Mouse (Mus musculus): ENCODE measurements around the gene Npcd. TPM values are rescaled to one million over a fixed set of nuclear protein-coding genes. Genes with fewer than 3 reads are reported as not detected.

Gene Npcd
- polyA plus RNA-seq, 1 experiment: 0.55 TPM

GRCm38 (mm10) chr15:79766168-79766567 is 67.9 kb downstream of the Npcd start:
- no peak for DNase-seq
- no peak overlapping the region for H3K4me3 ChIP-seq (ENCODE audit: control insufficient read depth, insufficient read depth, low read length)
- no peaks in the 10 kb centered on the region for H3K36me3 ChIP-seq (ENCODE audit: control insufficient read depth, insufficient read depth, low read length)
- no peak overlapping the region for H3K27ac ChIP-seq (ENCODE audit: control insufficient read depth, insufficient read depth, low read length)
- no peaks in the 10 kb centered on the region for H3K4me1 ChIP-seq (replicated peaks; ENCODE audit: control insufficient read depth, insufficient read depth, low read length)
- WGBS: 93% methylated on average over 10 of the region's 10 CpGs
- no peaks in the 10 kb centered on the region for H3K27me3 ChIP-seq (ENCODE audit: control insufficient read depth, insufficient read depth, low read length)
- TF ChIP-seq POLR2A (IDR thresholded peaks at IDR 0.05; ENCODE audit: control insufficient read depth, extremely low read depth, insufficient read depth, low read length, poor library complexity): no peak
- TF ChIP-seq CTCF (IDR thresholded peaks at IDR 0.05; ENCODE audit: borderline replicate concordance, control insufficient read depth, extremely low read depth, insufficient read depth, low read length, poor library complexity): no peak

GRCm38 (mm10) chr15:79765361-79765760 is 68.7 kb downstream of the Npcd start:
- H3K36me3 ChIP-seq (ENCODE audit: control insufficient read depth, insufficient read depth, low read length): no peaks in the 10 kb centered on the region
- H3K27ac ChIP-seq (ENCODE audit: control insufficient read depth, insufficient read depth, low read length): no peak overlapping the region
- no peak overlapping the region for H3K4me3 ChIP-seq (ENCODE audit: control insufficient read depth, insufficient read depth, low read length)
- no peaks in the 10 kb centered on the region for H3K27me3 ChIP-seq (ENCODE audit: control insufficient read depth, insufficient read depth, low read length)
- H3K4me1 ChIP-seq (replicated peaks; ENCODE audit: control insufficient read depth, insufficient read depth, low read length): no peaks in the 10 kb centered on the region
- 98% methylated on average over 2 of the region's 2 CpGs for WGBS
- DNase-seq: no peak
- TF ChIP-seq CTCF (IDR thresholded peaks at IDR 0.05; ENCODE audit: borderline replicate concordance, control insufficient read depth, extremely low read depth, insufficient read depth, low read length, poor library complexity): no peak
- no peak for TF ChIP-seq POLR2A (IDR thresholded peaks at IDR 0.05; ENCODE audit: control insufficient read depth, extremely low read depth, insufficient read depth, low read length, poor library complexity)

- Histone ChIP-seq H3K27me3 (ENCODE audit: control insufficient read depth, insufficient read depth, low read length) (no peaks in the 10 kb centered on the region), H3K4me3 (ENCODE audit: control insufficient read depth, insufficient read depth, low read length) (no peak overlapping the region), H3K27ac (ENCODE audit: control insufficient read depth, insufficient read depth, low read length) (no peak overlapping the region), H3K4me1 (replicated peaks; ENCODE audit: control insufficient read depth, insufficient read depth, low read length) (no peaks in the 10 kb centered on the region), H3K36me3 (ENCODE audit: control insufficient read depth, insufficient read depth, low read length) (no peaks in the 10 kb centered on the region)
- WGBS: 92% methylated on average over 11 of the region's 11 CpGs
- DNase-seq: no peak
- TF ChIP-seq POLR2A (IDR thresholded peaks at IDR 0.05; ENCODE audit: control insufficient read depth, extremely low read depth, insufficient read depth, low read length, poor library complexity) (no peak), CTCF (IDR thresholded peaks at IDR 0.05; ENCODE audit: borderline replicate concordance, control insufficient read depth, extremely low read depth, insufficient read depth, low read length, poor library complexity) (no peak)
These were observed 69.3 kb downstream of the Npcd start for GRCm38 (mm10) chr15:79764539-79765267.

- Histone ChIP-seq H3K27ac (ENCODE audit: control insufficient read depth, insufficient read depth, low read length) (no peak overlapping the region), H3K36me3 (ENCODE audit: control insufficient read depth, insufficient read depth, low read length) (no peaks in the 10 kb centered on the region), H3K27me3 (ENCODE audit: control insufficient read depth, insufficient read depth, low read length) (no peaks in the 10 kb centered on the region), H3K4me3 (ENCODE audit: control insufficient read depth, insufficient read depth, low read length) (no peak overlapping the region), H3K4me1 (replicated peaks; ENCODE audit: control insufficient read depth, insufficient read depth, low read length) (no peaks in the 10 kb centered on the region)
- WGBS: 97% methylated on average over 7 of the region's 7 CpGs
- DNase-seq: no peak
- TF ChIP-seq CTCF (IDR thresholded peaks at IDR 0.05; ENCODE audit: borderline replicate concordance, control insufficient read depth, extremely low read depth, insufficient read depth, low read length, poor library complexity) (no peak), POLR2A (IDR thresholded peaks at IDR 0.05; ENCODE audit: control insufficient read depth, extremely low read depth, insufficient read depth, low read length, poor library complexity) (0 out of 2 replicates have a peak, but pooled peaks have one; percentile 16)
These were observed 70.3 kb downstream of the Npcd start for GRCm38 (mm10) chr15:79763601-79764246.

GRCm38 (mm10) chr15:79763001-79763400 is 71.0 kb downstream of the Npcd start:
- WGBS: 94% methylated on average over 9 of the region's 9 CpGs
- Histone ChIP-seq H3K4me1 (replicated peaks; ENCODE audit: control insufficient read depth, insufficient read depth, low read length) (no peaks in the 10 kb centered on the region), H3K27ac (ENCODE audit: control insufficient read depth, insufficient read depth, low read length) (no peak overlapping the region), H3K4me3 (ENCODE audit: control insufficient read depth, insufficient read depth, low read length) (no peak overlapping the region), H3K36me3 (ENCODE audit: control insufficient read depth, insufficient read depth, low read length) (no peaks in the 10 kb centered on the region), H3K27me3 (ENCODE audit: control insufficient read depth, insufficient read depth, low read length) (no peaks in the 10 kb centered on the region)
- TF ChIP-seq POLR2A (IDR thresholded peaks at IDR 0.05; ENCODE audit: control insufficient read depth, extremely low read depth, insufficient read depth, low read length, poor library complexity): no peak
- TF ChIP-seq CTCF (IDR thresholded peaks at IDR 0.05; ENCODE audit: borderline replicate concordance, control insufficient read depth, extremely low read depth, insufficient read depth, low read length, poor library complexity): no peak
- no peak for DNase-seq

GRCm38 (mm10) chr15:79760956-79761355 is 73.1 kb downstream of the Npcd start:
- peaks cover 11% of the 10 kb centered on the region for H3K4me1 ChIP-seq (replicated peaks; ENCODE audit: control insufficient read depth, insufficient read depth, low read length)
- H3K4me3 ChIP-seq (ENCODE audit: control insufficient read depth, insufficient read depth, low read length): no peak overlapping the region
- H3K36me3 ChIP-seq (ENCODE audit: control insufficient read depth, insufficient read depth, low read length): no peaks in the 10 kb centered on the region
- H3K27ac ChIP-seq (ENCODE audit: control insufficient read depth, insufficient read depth, low read length): no peak overlapping the region
- TF ChIP-seq CTCF (IDR thresholded peaks at IDR 0.05; ENCODE audit: borderline replicate concordance, control insufficient read depth, extremely low read depth, insufficient read depth, low read length, poor library complexity) (no peak), POLR2A (IDR thresholded peaks at IDR 0.05; ENCODE audit: control insufficient read depth, extremely low read depth, insufficient read depth, low read length, poor library complexity) (no peak)
- no peaks in the 10 kb centered on the region for H3K27me3 ChIP-seq (ENCODE audit: control insufficient read depth, insufficient read depth, low read length)
- no peak for DNase-seq
- WGBS: 93% methylated on average over 6 of the region's 6 CpGs
